Mouse (Mus musculus) Patski (cell line): ENCODE data around the gene Grik4. TPM values are rescaled to one million over a fixed set of nuclear protein-coding genes. Genes with fewer than 3 reads are reported as not detected.

Source experiments
- ATAC-seq: fragments of 100-300 bp; one replicate; pipeline ENCODE4 v1.8.0; 2021
- CTCF ChIA-PET: fragments of 350-600 bp; sonication (Branson Sonifier 250); formaldehyde crosslinking; loops from one replicate; lab custom pipeline; 2022; ENCODE audit warnings: inconsistent platforms; lab: Charles Lee
- POLR2A ChIA-PET: fragments of 350-600 bp; sonication (Branson Sonifier 250); formaldehyde crosslinking; loops from one replicate; lab custom pipeline; 2022; ENCODE audit warnings: antibody characterized with exemption, inconsistent platforms; lab: Charles Lee
- DNase-seq: peaks from one replicate; pipeline ENCODE4 v3.0.0-alpha.2; 2011; ENCODE audit warnings: low read depth, low spot score
- H3K27me3 ChIP-seq: fragments of 371-371 bp; one replicate; pipeline ENCODE4 v1.5.1; 2021
- CTCF ChIP-seq: fragments of 100-300 bp; IDR thresholded peaks from one replicate; pipeline ENCODE4 v1.5.1; 2021
- in situ Hi-C: fragments of 300-500 bp; cut with MboI; formaldehyde crosslinking; loops from 3 replicates; pipeline ENCODE4 v1.11.1; 2018; ENCODE audit warnings: low pct_unique_long_range_greater_than_20kb, mixed read lengths
- polyA plus RNA-seq: library from polyadenylated mRNA; unstranded; gene quantifications from one replicate; pipeline ENCODE4 v1.2.3, GENCODE M21; 2021

Grik4 gene
- polyA plus RNA-seq, 1 experiment from 2014 or later: 0.09 TPM

DNA sequence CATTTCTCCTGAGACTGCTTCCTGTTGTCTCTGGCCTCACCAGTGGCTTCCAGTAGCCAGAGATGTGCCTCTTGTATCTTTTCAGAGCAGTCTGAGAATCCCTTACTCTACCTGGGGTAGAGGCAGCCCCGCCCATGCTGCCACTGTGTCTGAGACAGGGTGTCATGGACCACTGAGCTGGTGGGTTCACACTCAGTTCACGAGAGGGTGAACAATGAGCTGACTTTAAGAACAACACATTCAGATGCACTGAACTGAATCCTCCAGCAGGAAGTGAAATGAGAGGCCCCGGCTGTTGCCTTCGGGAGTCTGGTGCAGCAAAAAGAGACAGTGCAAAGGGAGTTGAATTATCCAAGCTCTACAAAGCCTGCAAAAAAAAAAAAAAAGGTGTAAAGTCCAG lies 221.8 kb downstream of the Grik4 start:
- H3K27me3 ChIP-seq: no peaks in the 10 kb centered on the region
- CTCF ChIA-PET: no interaction called here
- no peak for TF ChIP-seq CTCF
- no peak for ATAC-seq
- in situ Hi-C loops: no loop called here
- peak; percentile 13 for DNase-seq
- POLR2A ChIA-PET: no interaction called here

GRCm38 (mm10) chr9:42721718-42722117 lies 222.6 kb downstream of the Grik4 start:
- no peak for DNase-seq
- no peaks in the 10 kb centered on the region for H3K27me3 ChIP-seq
- no peak for TF ChIP-seq CTCF
- CTCF ChIA-PET: no interaction called here
- no peak for ATAC-seq
- POLR2A ChIA-PET: no interaction called here
- in situ Hi-C loops: no loop called here

DNA sequence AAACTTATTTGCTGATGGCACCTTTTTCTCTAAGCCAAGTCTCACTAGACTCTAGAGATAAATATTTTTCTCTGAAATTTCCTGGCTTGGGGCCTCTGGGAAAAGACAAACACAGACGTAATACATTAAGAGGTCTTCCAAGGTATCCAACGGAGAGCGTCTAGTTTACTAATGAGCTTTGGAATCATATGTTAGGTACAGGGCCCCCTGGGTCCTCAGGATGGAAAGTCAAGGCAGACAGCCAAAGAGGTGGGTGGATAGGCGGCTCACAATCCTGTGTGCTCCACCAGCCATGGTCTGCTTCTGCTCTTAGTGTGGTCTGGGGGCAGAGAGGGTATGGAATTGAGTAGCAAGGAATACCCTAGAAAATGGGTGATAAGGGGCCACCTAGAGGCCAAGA lies 223.1 kb downstream of the Grik4 start:
- DNase-seq: no peak
- ChIA-PET CTCF (no interaction called here), POLR2A (no interaction called here)
- no peaks in the 10 kb centered on the region for H3K27me3 ChIP-seq
- in situ Hi-C loops: no loop called here
- ATAC-seq: no peak
- TF ChIP-seq CTCF: no peak

DNA sequence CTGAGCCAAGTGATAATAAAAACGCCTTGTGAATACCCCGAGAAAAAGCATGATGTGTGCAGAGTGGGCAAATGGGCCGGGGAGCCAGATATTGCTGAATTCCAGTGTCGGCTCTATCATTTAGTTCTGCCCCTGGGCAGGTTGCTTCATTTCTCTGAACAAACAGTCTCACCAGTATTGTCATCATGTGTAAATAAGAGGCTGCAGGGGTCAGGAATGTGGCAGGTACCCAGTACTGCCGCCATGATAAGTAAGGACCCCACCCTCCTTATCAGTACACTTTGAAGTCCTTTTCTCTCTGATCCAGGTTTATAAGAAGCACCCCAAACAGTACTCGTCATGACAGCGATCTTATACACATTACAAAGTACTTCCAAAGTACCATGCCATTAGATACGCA lies 230.4 kb downstream of the Grik4 start:
- ChIA-PET POLR2A (no interaction called here), CTCF (no interaction called here)
- DNase-seq (no peak), ATAC-seq (no peak)
- peaks cover 23% of the 10 kb centered on the region for H3K27me3 ChIP-seq
- TF ChIP-seq CTCF: no peak
- in situ Hi-C loops: no loop called here

DNA sequence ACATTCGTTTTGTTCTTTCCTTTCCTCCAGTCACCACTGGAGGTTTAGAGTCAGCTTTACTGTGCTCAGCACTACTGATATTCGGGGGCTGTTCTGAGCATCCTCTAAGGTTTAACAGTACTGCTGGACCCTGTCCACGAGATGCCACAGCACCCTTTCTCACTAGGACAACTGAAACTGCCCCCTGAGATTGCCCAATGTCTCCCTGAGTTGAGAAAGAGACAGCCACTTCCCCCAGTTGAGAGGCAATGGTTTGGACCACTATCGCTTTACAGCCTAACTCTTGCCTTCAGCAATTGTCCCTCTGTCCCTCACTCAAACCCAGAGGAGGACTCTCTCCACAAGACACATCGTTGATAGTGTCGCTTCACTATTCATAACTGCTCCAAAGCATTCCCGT lies 238.4 kb downstream of the Grik4 start:
- ATAC-seq (no peak), DNase-seq (no peak)
- TF ChIP-seq CTCF: no peak
- ChIA-PET CTCF (no interaction called here), POLR2A (no interaction called here)
- peaks cover 19% of the 10 kb centered on the region for H3K27me3 ChIP-seq
- in situ Hi-C loops: no loop called here

DNA sequence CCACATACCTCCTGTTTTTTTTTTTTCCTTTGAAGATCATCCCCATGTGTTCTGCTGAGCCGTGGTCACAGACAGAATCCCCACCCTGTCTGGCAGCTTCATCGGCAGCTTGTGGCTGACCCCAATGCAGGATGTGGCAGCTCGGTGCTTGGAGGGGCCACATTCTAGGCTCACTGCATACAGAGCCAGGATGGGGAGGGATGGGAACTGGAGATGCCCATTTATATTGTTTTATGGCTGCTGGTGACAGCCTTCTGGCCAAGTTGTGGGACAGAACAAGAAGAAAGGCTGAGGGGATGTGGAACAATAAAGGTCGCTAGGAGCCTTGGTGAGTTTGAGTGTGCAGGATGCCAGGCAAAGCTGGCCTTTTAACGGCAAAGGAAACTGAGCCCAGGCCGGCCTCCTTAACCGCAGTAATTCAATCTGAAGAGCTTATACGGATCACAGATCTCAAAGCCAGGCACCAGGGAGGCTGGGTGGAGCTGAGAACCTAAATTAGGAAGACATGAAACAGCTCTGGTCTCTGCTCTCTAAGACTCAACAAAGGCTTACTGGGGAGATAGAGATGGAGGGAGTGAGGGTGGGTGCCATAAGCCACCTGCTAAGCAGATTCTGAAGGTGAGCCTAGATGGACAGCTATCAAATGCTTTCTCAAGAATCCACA lies 241.0 kb downstream of the Grik4 start:
- in situ Hi-C loops: no loop called here
- ChIA-PET POLR2A (no interaction called here), CTCF (no interaction called here)
- ATAC-seq (no peak), DNase-seq (no peak)
- peaks cover 19% of the 10 kb centered on the region for H3K27me3 ChIP-seq
- TF ChIP-seq CTCF: no peak

GRCm38 (mm10) chr9:42702231-42703132 lies 241.8 kb downstream of the Grik4 start:
- TF ChIP-seq CTCF: no peak
- peaks cover 19% of the 10 kb centered on the region for H3K27me3 ChIP-seq
- ATAC-seq: no peak
- no peak for DNase-seq
- ChIA-PET CTCF (no interaction called here), POLR2A (no interaction called here)
- in situ Hi-C loops: no loop called here

- ATAC-seq: no peak
- ChIA-PET POLR2A (no interaction called here), CTCF (no interaction called here)
- DNase-seq: no peak
- in situ Hi-C loops: no loop called here
- peaks cover 19% of the 10 kb centered on the region for H3K27me3 ChIP-seq
- TF ChIP-seq CTCF: no peak
Observed at GRCm38 (mm10) chr9:42701729-42702128, 242.6 kb downstream of the Grik4 start.

GRCm38 (mm10) chr9:42693024-42693423 lies 251.3 kb downstream of the Grik4 start:
- DNase-seq (no peak), ATAC-seq (no peak)
- peaks cover 11% of the 10 kb centered on the region for H3K27me3 ChIP-seq
- no peak for TF ChIP-seq CTCF
- CTCF ChIA-PET: no interaction called here
- in situ Hi-C loops: no loop called here
- POLR2A ChIA-PET: no interaction called here

GRCm38 (mm10) chr9:42688143-42688542 lies 256.1 kb downstream of the Grik4 start:
- in situ Hi-C loops: no loop called here
- ChIA-PET CTCF (interaction anchor here (1.4 to 1.5 kb wide), 2 partner anchors 256 to 259 kb away, joined by 3 to 4 read pairs; partner anchors contain the start of gene Grik4), POLR2A (no interaction called here)
- DNase-seq: no peak
- TF ChIP-seq CTCF: peak; percentile 83
- peaks cover 16% of the 10 kb centered on the region for H3K27me3 ChIP-seq
- ATAC-seq: no peak

DNA sequence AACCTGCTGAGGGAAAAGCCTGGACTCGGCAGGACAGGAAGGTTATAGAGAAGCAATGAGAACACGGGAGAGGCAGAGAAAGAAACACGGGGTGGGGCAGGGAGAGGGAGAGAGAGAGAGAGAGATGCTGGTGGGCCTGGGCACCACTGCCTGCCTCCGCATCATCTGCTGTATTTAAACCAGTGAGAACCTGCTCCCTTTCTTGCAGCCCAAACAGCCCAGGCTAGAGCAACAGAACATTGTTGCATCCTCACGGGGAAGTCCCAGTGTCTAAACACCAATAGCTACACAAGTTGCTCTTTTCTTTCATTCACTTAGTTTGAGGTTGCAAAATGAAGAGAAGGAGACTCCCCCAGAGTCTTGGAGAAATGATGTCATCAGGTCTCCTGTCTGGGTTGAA lies 258.2 kb downstream of the Grik4 start:
- POLR2A ChIA-PET: no interaction called here
- no peak for TF ChIP-seq CTCF
- ATAC-seq: no peak
- CTCF ChIA-PET: no interaction called here
- in situ Hi-C loops: no loop called here
- peaks cover 20% of the 10 kb centered on the region for H3K27me3 ChIP-seq
- no peak for DNase-seq
